Mouse (Mus musculus) c-Kit-positive CD71-positive TER-119-negative erythroid progenitor cells, embryonic 14.5 days (primary cell): ENCODE data around the gene Tmem262.

Source experiments
- DNase-seq: peaks from one replicate; pipeline ENCODE4 v3.0.0-alpha.2; 2013; ENCODE audit warnings: low read depth

Tmem262 gene

GRCm38 (mm10) chr19:6061021-6061533 lies 18.8 kb upstream of the Tmem262 start, which contains the start of gene Znhit2:
Znhit2 (plus strand) TSS chr19:6061192.
- DNase-seq, result peak; percentile 94

- DNase-seq, result no peak
Observed at GRCm38 (mm10) chr19:6061641-6062302, 18.1 kb upstream of the Tmem262 start.

- DNase-seq, result no peak
Observed at GRCm38 (mm10) chr19:6062418-6062817, 17.4 kb upstream of the Tmem262 start.

- no peak for DNase-seq
Observed at GRCm38 (mm10) chr19:6063081-6063480, 16.8 kb upstream of the Tmem262 start.

GRCm38 (mm10) chr19:6066571-6066970 lies 13.3 kb upstream of the Tmem262 start:
- DNase-seq, result no peak

GRCm38 (mm10) chr19:6067011-6067723 lies 12.7 kb upstream of the Tmem262 start:
- DNase-seq, result peak; percentile 83

- peak; percentile 93 for DNase-seq
Observed at GRCm38 (mm10) chr19:6067724-6068415, 12.0 kb upstream of the Tmem262 start, which contains the start of gene Tm7sf2. Tm7sf2 (minus strand) TSS chr19:6068373.

GRCm38 (mm10) chr19:6068951-6069350 lies 10.9 kb upstream of the Tmem262 start:
- DNase-seq, result no peak

- DNase-seq, result no peak
Observed at GRCm38 (mm10) chr19:6069851-6070250, 10.0 kb upstream of the Tmem262 start.

- no peak for DNase-seq
Observed at GRCm38 (mm10) chr19:6070571-6071250, 9.1 kb upstream of the Tmem262 start.

- DNase-seq, result no peak
Observed at GRCm38 (mm10) chr19:6071261-6071660, 8.6 kb upstream of the Tmem262 start.

GRCm38 (mm10) chr19:6073889-6074288 lies 5.9 kb upstream of the Tmem262 start:
- no peak for DNase-seq

- peak; percentile 90 for DNase-seq
Observed at GRCm38 (mm10) chr19:6076564-6077393, 3.1 kb upstream of the Tmem262 start, which contains the start of gene Vps51. Vps51 (minus strand) TSS chr19:6077231.

GRCm38 (mm10) chr19:6082156-6082555 lies 2.3 kb downstream of the Tmem262 start, which contains the start of gene Gm28374:
Gm28374 (minus strand) TSS chr19:6082256.
- DNase-seq, result no peak

GRCm38 (mm10) chr19:6084478-6085248 lies 4.8 kb downstream of the Tmem262 start, which contains the start of the genes Zfpl1 and Cdca5:
Zfpl1 (minus strand) TSS chr19:6084956.
Cdca5 (plus strand) TSS chr19:6084983.
- peak; percentile 99 for DNase-seq

- peak; percentile 77 for DNase-seq
Observed at GRCm38 (mm10) chr19:6085417-6085879, 5.6 kb downstream of the Tmem262 start.

- no peak for DNase-seq
Observed at GRCm38 (mm10) chr19:6088841-6089240, 9.0 kb downstream of the Tmem262 start.

- DNase-seq, result no peak
Observed at GRCm38 (mm10) chr19:6094119-6094518, 14.3 kb downstream of the Tmem262 start, which contains the start of gene AC131692.1. AC131692.1 (plus strand) TSS chr19:6094419.

GRCm38 (mm10) chr19:6097847-6098246 lies 18.0 kb downstream of the Tmem262 start:
- no peak for DNase-seq

- no peak for DNase-seq
Observed at GRCm38 (mm10) chr19:6101186-6101585, 21.4 kb downstream of the Tmem262 start.
